Mouse (Mus musculus) thymus, postnatal 36 days (tissue): ENCODE results near the gene Nr5a1.

Experiments used
- DNase-seq, 2 experiments: peaks; one replicate each; pipeline ENCODE4 v3.0.0; 2022; ENCODE audit warnings: mixed read lengths in 2 of 2

The Nr5a1 gene

DNA sequence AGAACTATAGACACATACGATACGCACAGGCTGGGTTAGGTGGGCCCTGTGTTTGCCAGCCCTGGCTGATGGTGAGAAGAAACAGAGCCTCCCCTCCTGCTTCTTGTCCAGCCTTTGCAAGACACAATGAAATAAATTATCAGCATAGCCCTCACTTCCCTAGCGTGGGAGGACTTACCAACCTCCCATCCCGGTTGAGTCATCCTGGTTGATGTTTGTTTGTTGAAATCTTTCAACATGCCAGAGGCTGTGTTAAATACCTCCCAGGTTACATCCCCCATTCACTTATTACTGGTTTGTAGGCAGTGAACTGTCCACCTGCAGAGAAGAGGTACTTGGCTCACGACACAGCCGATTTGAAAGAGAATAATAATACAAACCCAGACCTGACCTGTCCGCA lies 66.7 kb downstream of the Nr5a1 start:
- DNase-seq: no peak

DNA sequence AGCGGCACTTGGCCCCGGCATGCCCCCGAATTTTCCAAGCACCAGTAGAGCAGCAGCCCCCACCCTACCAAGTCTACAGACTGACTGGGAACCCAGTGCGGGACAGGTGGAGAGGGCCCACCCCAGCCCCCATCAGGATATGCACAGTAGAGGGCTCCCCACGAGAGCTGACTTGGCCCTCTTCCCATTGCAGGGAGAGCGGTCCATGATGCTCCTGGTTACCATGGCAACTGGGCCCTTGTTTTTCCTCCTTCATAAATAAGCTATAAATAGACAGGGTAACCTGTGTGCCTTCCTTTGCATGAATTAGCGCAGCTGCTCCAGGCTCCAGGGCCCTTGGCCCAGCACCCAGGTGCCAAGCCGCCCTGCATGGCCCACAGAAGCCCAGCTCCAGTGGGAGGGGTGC lies 67.1 kb downstream of the Nr5a1 start:
- no peak for DNase-seq

DNA sequence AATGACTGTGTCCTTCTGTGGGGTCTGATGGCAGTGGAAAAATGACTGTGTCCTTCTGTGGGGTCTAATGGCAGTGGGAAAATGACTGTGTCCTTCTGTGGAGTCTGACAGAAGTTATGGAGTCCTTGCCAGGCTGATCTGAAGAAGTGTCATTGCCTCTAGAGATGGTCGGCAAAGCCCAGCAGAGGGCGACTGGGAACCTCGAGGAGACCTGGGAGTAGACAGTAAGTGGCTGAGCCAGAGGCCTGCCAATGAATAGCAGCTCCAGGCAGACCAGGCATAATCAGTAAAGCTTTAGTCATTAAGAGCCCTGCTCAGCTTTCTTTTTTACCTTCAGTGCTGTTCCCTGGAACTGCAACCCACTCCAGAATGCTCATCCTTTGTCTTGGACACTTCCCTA lies 68.4 kb downstream of the Nr5a1 start:
- DNase-seq: peak; percentile 56 to 63

DNA sequence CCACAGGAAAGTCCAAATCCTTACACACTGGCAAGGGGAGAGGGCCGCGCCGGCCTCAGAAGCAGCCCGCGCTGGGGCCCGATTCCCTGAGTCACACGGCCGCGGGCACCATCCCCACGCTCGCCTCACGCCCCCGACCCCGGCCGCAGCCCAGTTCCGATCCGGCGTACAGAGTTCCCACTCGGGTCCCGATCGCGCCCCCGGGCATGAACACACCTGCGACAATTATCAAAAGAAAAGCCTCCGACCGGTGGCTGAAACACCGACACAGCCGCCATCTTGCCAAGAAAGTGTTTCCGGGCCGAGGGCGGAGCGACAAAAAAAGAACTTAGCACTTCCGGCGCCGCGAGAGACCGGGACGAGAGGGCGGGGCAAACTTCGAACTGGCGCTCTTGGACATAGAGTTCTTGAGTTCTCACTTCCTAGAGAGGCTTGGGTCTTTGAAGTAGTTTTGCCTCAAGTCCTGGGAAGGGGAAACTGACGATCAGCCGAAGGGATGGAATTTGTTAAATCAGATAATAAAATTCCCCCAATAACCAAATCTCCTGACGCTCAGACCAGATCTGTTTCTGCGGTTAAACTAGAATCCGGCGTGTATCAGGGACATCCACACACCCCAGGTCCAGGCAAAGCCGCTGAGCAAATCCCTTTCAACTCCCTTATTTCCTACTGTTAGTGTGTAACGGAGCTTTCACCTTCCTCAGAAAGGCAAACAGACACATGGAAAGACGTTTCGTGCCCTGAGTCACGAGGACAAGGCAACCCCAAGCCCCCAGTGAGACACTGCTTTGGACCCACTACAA lies 70.5 kb downstream of the Nr5a1 start, which contains the start of gene Psmb7:
Psmb7 (minus strand) TSS at position 463 of the 803 bp plus-strand sequence.
- peak; percentile 85 to 89 for DNase-seq
